Mouse (Mus musculus) lung, postnatal 0 days (tissue): Measurements from ENCODE around the gene Pmel. TPM values are rescaled to one million over a fixed set of nuclear protein-coding genes. Genes with fewer than 3 reads are reported as not detected.
A peak's percentile ranks its signal among the peaks of the same experiment; 100 is the strongest.

Experiments
- ATAC-seq: fragments of 200-750 bp; cut with Nextera tagmentation; 2 replicates; pipeline ENCODE4 v1.8.0; 2017; ENCODE audit warnings: moderate library complexity
- DNase-seq: peaks from one replicate; pipeline ENCODE4 v3.0.0-alpha.2; 2016; ENCODE audit warnings: low spot score
- H3K27ac ChIP-seq: fragments of 300-500 bp; sonication (generic); 2 replicates; pipeline ENCODE4 v1.5.1; 2014; ENCODE audit warnings: antibody characterized with exemption, mild to moderate bottlenecking, low read length, mixed read lengths
- H3K27me3 ChIP-seq: fragments of 300-500 bp; sonication (generic); replicated peaks from 2 replicates; pipeline ENCODE4 v1.6.1; 2014; ENCODE audit warnings: low read length, mixed read lengths; ENCODE audit not compliant: insufficient read depth
- H3K36me3 ChIP-seq: fragments of 300-500 bp; sonication (generic); 2 replicates; pipeline ENCODE4 v1.6.1; 2014; ENCODE audit warnings: low read length, mixed read lengths; ENCODE audit not compliant: insufficient read depth
- H3K4me1 ChIP-seq: fragments of 300-500 bp; sonication (generic); 2 replicates; pipeline ENCODE4 v1.6.1; 2014; ENCODE audit warnings: antibody characterized with exemption, low read depth, low read length, mixed read lengths; ENCODE audit not compliant: insufficient read depth
- H3K4me2 ChIP-seq: fragments of 300-500 bp; sonication (generic); replicated peaks from 2 replicates; pipeline ENCODE4 v1.6.1; 2014; ENCODE audit warnings: low read depth, mild to moderate bottlenecking, low read length, moderate library complexity, mixed read lengths
- H3K4me3 ChIP-seq: fragments of 300-500 bp; sonication (generic); 2 replicates; pipeline ENCODE4 v1.5.1; 2014; ENCODE audit warnings: low read depth, low read length
- H3K9ac ChIP-seq: fragments of 300-500 bp; sonication (generic); replicated peaks from 2 replicates; pipeline ENCODE4 v1.6.1; 2014; ENCODE audit warnings: low read depth, mild to moderate bottlenecking
- H3K9me3 ChIP-seq: fragments of 300-500 bp; sonication (generic); 2 replicates; pipeline ENCODE4 v1.6.1; 2016; ENCODE audit warnings: low read length, mixed read lengths
- CTCF ChIP-seq: IDR thresholded peaks from 2 replicates; pipeline ENCODE4 v1.5.1; 2016; ENCODE audit warnings: antibody characterized with exemption, mild to moderate bottlenecking
- EP300 ChIP-seq: IDR thresholded peaks from 2 replicates; pipeline ENCODE4 v1.6.1; 2016; ENCODE audit warnings: antibody characterized with exemption, mild to moderate bottlenecking, control low read depth
- WGBS: fragments of 180-500 bp; shearing (Covaris S2); extraction: QIAGEN DNeasy Blood & Tissue Kit; methylation state at CpG from one replicate; pipeline ENCODE4 v1.1.7; 2014; 5-methylcytosine and 5-hydroxymethylcytosine counted together
- polyA plus RNA-seq: library from polyadenylated mRNA; unstranded; fragments of >200 nt; fragmentation: Nextera tagmentation; extraction: Ambion mirVana; gene quantifications from 2 replicates; pipeline ENCODE4 v1.2.1, GENCODE M21; 2015

The Pmel gene
- polyA plus RNA-seq, 1 experiment from 2014 or later, result 1.4 TPM

DNA sequence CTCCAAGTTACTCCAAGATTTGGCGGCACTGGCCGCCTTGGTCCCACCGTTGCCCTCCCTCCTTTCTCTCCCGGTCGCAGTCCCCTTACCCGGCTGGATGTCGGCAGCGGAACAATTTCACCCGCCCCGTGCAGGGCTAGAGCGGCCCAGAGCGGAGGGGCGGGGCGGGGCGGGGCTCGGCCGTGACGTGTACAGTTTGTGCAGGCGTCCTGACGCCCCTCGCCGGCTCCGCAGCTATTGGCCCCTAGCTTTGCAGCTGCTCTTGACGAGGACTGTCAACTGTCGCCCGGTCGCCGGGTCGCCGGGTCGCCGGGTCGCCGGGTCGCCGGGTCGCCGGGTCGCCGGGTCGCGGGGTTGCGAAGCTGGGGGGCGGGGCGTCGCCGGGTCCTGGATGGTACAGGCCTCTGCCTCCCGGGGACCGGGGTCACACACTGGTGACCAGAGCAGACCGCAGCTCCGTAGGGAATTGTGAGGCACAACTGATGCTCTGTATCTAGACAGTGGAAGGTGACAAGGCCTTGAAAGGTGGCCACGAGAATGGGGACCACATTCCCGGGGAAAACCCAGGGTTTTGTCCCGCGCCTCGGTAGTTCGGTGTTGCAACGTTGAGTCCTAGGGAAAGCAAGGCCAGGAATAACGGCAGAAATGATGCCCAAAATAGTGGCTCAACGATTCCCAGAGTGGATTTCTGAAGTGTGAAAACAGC, 30.1 kb upstream of the Pmel start, which contains the start of gene Suox:
Gene Suox (minus strand): TSS at position 311 of the 706 bp plus-strand sequence.
- H3K9me3 ChIP-seq, result no peaks in the 10 kb centered on the region
- no peaks in the 10 kb centered on the region for H3K36me3 ChIP-seq
- H3K27ac ChIP-seq, result peak within 1 kb of the TSS; percentile 75
- DNase-seq (peak; percentile 93), ATAC-seq (peak; percentile 96)
- TF ChIP-seq EP300, result no peak
- TF ChIP-seq CTCF, result no peak
- H3K4me2 ChIP-seq, result peak within 1 kb of the TSS; percentile 80
- 0% methylated on average over 58 of the region's 60 CpGs for WGBS
- peak within 1 kb of the TSS; percentile 64 for H3K4me3 ChIP-seq
- peaks cover 6% of the 10 kb centered on the region; the same call in 1 of the 2 replicates for H3K4me1 ChIP-seq
- peak within 1 kb of the TSS; percentile 42 for H3K9ac ChIP-seq
- no peaks in the 10 kb centered on the region for H3K27me3 ChIP-seq

DNA sequence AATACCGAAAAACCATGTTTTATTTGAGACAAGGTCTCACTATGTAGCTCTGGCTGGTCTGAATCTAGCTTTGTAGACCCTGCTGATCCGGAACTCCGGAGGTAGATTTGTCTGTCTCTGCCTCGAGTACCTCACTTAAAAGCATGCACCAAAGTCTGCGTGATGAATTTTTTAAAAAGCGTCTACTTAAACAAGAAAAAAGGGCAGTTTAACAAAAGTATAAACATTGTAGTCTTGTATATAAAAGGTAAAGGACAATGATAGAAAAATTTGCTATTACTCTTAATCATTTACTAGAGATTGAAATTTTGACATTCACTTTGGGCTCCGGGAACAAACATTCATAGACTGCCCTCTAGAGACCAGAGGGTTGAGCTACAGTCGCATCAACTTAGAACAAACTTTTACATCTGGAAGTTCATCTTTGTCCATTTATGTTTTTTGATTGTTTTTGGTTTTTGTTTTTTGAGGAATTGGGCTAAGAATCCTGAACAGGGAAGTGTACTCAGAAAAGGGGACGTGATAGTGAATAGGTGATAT, 29.5 kb upstream of the Pmel start:
- Histone ChIP-seq H3K4me1 (peaks cover 6% of the 10 kb centered on the region; the same call in 1 of the 2 replicates), H3K4me2 (peak overlapping the region; percentile 80), H3K9ac (no peak overlapping the region; the same call in 1 of the 2 replicates), H3K27me3 (no peaks in the 10 kb centered on the region), H3K36me3 (no peaks in the 10 kb centered on the region; the same call in 1 of the 2 replicates), H3K9me3 (no peaks in the 10 kb centered on the region), H3K4me3 (peak overlapping the region; percentile 64), H3K27ac (peak overlapping the region; percentile 75)
- TF ChIP-seq EP300, result no peak
- peak; percentile 75 for TF ChIP-seq CTCF
- DNase-seq (peak; percentile 87), ATAC-seq (peak; percentile 23; the same call in 1 of the 2 replicates)
- 2% methylated on average over 9 of the region's 9 CpGs for WGBS

DNA sequence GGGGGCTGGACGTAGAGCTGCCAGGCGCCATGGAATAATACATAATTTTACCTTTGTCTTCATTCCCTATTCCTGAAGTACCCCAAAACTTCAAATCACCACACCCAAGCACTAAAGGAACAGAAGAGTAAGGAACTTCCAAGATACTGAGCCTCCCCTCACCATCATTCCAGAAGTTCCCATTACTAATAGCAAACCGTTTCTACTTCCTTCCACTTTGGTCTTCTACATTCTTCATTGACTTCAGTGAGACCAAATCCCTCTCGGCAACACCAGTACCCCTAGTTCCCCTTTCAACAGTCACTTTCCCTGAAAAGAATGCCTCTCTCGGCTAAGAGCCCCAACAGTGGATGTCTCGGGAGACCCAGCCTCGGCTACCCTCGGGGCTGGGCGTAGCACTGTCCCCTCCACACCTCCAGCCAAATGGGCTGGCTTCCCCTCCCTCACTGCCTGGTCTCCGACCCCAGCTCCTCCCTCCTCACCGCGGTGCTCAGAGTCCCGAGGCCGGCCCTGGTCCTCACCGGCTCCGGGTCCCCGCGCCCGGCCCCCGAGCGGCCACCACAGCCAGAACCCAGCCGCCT, 8.5 kb upstream of the Pmel start:
- Histone ChIP-seq H3K36me3 (peaks cover 9% of the 10 kb centered on the region; the same call in 1 of the 2 replicates), H3K9me3 (no peaks in the 10 kb centered on the region), H3K4me1 (peaks cover 4% of the 10 kb centered on the region; the same call in 1 of the 2 replicates), H3K27ac (peak overlapping the region; percentile 99), H3K9ac (peak overlapping the region; percentile 96), H3K4me3 (peak overlapping the region; percentile 90), H3K4me2 (peak overlapping the region; percentile 77), H3K27me3 (no peaks in the 10 kb centered on the region)
- 0% methylated on average over 14 of the region's 22 CpGs for WGBS
- ATAC-seq, result no peak
- DNase-seq, result no peak
- TF ChIP-seq EP300 (no peak), CTCF (no peak)

DNA sequence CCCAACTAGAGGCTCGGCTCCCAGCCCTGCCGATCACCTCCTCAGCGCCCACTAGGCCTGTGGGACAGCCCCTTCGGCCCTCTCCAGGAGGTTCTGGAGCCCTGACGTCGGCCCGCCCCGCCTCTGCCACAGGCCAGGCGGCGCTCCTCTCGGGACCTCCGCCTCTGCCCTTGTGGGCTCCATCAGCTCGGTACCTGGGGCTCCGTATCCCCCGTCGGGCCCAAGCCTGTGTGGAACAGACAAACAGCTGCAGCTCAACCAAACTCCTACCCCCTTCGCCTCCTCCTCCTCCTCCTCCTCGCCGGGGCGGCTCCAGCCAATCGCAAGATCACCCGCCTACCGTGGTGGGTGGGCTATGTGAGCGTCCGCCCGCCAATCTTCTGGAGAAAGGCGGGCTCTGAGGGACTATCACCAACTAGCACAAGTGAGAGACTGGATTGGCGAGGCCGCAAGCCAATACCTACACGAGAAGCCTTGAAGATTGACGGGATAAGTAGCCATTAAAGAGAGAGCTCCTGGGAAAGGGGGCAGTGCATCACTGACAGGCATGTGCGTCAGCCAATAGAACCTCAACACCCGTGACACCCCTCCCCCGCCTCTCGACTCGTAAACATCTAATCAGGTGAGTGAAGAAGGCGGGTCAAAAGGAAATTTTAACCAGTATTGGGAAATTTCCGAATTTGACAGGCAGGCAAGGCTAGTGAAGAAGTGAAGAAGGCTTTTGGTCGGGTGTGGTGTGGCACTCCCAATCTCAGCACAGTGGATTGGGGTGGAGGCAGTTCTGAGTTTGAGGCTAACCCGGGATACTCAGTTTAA, 7.8 kb upstream of the Pmel start, which contains the start of gene Rab5b:
Gene Rab5b (minus strand): TSS at position 273 of the 816 bp plus-strand sequence.
- Histone ChIP-seq H3K27ac (peak within 1 kb of the TSS; percentile 99), H3K9me3 (no peaks in the 10 kb centered on the region), H3K27me3 (no peaks in the 10 kb centered on the region), H3K36me3 (peaks cover 13% of the 10 kb centered on the region), H3K4me3 (peak within 1 kb of the TSS; percentile 90), H3K4me2 (peak within 1 kb of the TSS; percentile 77), H3K9ac (peak within 1 kb of the TSS; percentile 96), H3K4me1 (0 out of 2 replicates have a peak, but pooled peaks cover 4% of the 10 kb centered on the region)
- ATAC-seq (peak; percentile 97), DNase-seq (peak; percentile 100)
- WGBS, result under 1% methylated on average over 37 of the region's 40 CpGs
- TF ChIP-seq CTCF, result 0 out of 2 replicates have a peak, but pooled peaks have one; percentile 13
- peak; percentile 81 for TF ChIP-seq EP300

GRCm38 (mm10) chr10:128697072-128697725, 6.8 kb upstream of the Pmel start:
- Histone ChIP-seq H3K9ac (no peak overlapping the region), H3K4me1 (0 out of 2 replicates have a peak, but pooled peaks cover 4% of the 10 kb centered on the region), H3K36me3 (peaks cover 13% of the 10 kb centered on the region; the same call in 1 of the 2 replicates), H3K4me2 (peak overlapping the region; percentile 56), H3K4me3 (no peak overlapping the region), H3K9me3 (no peaks in the 10 kb centered on the region), H3K27ac (peak overlapping the region; percentile 76), H3K27me3 (no peaks in the 10 kb centered on the region)
- WGBS, result 73% methylated on average over 6 of the region's 6 CpGs
- ATAC-seq (no peak), DNase-seq (peak; percentile 36)
- TF ChIP-seq CTCF, result peak; percentile 27; the same call in 1 of the 2 replicates
- TF ChIP-seq EP300, result no peak
